Mouse (Mus musculus): ENCODE results near the gene Acox1. TPM values are rescaled to one million over a fixed set of nuclear protein-coding genes. Genes with fewer than 3 reads are reported as not detected.

Gene Acox1
- total RNA-seq, 1 experiment from 2014 or later = 43.2 TPM

- no peak for ATAC-seq (replicated peaks in 1 of 2; ENCODE audit: insufficient read depth in 1 of 2, low FRiP score in 2 of 2, low TSS enrichment in 1 of 2, low read depth in 1 of 2, poor library complexity in 2 of 2, severe bottlenecking in 2 of 2)
Observed at GRCm38 (mm10) chr11:116216549-116216948, 17.7 kb upstream of the Acox1 start.

DNA sequence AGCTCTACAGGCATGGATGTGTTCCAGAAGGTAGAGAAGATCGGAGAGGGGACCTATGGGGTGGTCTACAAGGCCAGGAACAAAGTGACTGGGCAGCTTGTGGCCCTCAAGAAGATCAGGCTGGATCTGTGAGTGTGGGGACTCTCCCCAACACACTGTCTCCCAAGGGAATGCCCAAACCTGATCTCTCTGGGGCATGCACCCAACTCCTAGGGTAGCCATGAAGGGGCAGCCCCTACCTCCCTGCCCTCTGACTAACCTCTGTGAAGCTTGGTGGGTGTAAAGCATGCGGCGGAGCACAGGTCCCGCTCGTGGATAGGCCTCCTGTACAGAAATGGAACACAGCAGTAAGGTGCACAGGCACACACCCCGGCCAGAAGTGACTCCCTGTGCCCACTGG, 17.1 kb upstream of the Acox1 start:
- ATAC-seq (replicated peaks in 1 of 2; ENCODE audit: insufficient read depth in 1 of 2, low FRiP score in 2 of 2, low TSS enrichment in 1 of 2, low read depth in 1 of 2, poor library complexity in 2 of 2, severe bottlenecking in 2 of 2) = no peak

DNA sequence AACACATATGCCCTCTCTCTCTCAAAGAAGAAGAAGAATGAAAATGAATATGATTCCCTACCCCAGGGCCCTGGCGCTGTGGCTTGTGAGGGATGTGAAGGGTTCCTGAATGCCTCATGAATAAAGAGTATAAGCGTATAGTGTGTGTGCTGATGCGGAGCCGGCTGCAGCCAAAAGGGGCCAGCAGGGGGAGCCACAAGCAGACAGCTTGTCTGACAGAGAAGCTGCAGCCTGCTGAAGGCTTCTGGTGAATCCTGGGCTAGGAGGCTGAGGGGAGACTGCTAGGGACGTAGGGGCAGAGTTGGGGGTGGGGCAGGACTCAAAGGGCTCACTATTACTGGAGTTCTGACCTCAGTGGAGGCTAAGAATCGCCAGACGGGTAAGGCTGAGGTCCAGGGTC, 16.3 kb upstream of the Acox1 start:
- no peak for ATAC-seq (replicated peaks in 1 of 2; ENCODE audit: insufficient read depth in 1 of 2, low FRiP score in 2 of 2, low TSS enrichment in 1 of 2, low read depth in 1 of 2, poor library complexity in 2 of 2, severe bottlenecking in 2 of 2)

DNA sequence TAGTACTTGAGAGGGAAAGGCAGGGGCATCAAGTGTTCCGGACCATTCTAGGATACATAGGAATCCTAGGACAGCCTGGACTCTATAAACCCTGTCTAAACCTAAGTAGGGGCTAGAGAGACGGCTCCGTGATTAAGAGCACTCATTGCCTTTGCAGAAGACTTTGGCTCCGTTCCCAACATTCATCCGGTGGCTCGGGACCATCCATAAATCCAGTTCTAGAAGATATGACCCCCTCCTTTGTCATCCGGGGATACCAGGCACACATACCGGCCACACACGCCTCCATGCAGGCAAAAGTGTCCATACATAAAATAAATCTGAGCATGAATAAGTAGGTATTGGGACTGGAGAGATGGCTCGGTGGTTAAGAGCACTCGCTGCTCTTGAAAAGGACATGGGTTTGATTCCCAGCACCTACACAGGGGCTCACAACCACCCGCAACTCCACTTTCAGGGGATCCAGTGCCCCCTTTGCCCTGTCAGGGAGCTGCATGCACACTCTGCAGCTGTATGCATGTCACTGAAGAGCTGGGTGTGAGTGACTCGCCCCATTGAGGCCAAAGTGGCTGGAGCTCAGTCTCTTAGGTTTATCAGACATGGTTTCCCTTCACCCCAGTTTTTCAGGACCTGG, 15.1 kb upstream of the Acox1 start:
- no peak for ATAC-seq (replicated peaks in 1 of 2; ENCODE audit: insufficient read depth in 1 of 2, low FRiP score in 2 of 2, low TSS enrichment in 1 of 2, low read depth in 1 of 2, poor library complexity in 2 of 2, severe bottlenecking in 2 of 2)

DNA sequence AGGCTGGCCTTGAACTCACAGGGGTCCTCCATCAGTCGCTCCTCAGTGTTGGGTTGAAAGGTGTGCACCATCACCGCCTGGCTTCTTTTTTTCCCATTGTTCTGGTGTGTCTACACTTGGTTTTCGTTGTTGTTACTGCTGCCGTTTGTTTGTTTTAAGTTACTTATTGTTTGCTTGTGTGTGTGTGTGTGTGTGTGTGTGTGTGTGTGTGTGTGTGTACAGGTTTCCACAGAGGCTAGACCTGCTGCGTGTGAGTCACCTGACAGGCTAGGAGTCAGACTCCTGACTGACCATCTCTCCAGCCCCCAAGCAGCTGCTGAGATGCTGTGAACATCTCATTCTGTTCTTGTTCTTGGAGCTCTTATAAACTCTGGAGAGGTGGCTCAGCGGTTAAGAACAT, 14.0 kb upstream of the Acox1 start:
- no peak for ATAC-seq (replicated peaks in 1 of 2; ENCODE audit: insufficient read depth in 1 of 2, low FRiP score in 2 of 2, low TSS enrichment in 1 of 2, low read depth in 1 of 2, poor library complexity in 2 of 2, severe bottlenecking in 2 of 2)

DNA sequence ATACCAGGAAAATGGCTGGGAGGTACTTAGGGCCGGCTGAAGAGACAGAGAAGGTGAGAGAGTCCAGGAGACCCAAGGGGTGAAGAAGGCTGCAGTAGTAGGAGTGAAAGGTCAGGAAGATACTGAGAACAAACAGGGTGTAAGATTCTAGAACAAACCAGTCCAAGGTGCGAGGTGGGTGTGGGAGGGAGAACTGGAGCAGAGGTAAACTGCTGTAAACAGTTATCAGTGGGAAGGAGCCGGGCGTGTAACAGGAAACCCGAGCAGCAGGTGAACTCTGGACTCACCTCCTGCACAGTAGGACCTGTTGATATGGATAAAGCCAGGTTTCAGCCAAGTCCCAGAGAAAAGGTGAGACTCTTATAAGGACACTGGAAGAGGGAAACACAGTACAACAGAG, 11.9 kb upstream of the Acox1 start:
- ATAC-seq (replicated peaks in 1 of 2; ENCODE audit: insufficient read depth in 1 of 2, low FRiP score in 2 of 2, low TSS enrichment in 1 of 2, low read depth in 1 of 2, poor library complexity in 2 of 2, severe bottlenecking in 2 of 2) = no peak

GRCm38 (mm10) chr11:116209257-116209656, 10.4 kb upstream of the Acox1 start:
- no peak for ATAC-seq (replicated peaks in 1 of 2; ENCODE audit: insufficient read depth in 1 of 2, low FRiP score in 2 of 2, low TSS enrichment in 1 of 2, low read depth in 1 of 2, poor library complexity in 2 of 2, severe bottlenecking in 2 of 2)

DNA sequence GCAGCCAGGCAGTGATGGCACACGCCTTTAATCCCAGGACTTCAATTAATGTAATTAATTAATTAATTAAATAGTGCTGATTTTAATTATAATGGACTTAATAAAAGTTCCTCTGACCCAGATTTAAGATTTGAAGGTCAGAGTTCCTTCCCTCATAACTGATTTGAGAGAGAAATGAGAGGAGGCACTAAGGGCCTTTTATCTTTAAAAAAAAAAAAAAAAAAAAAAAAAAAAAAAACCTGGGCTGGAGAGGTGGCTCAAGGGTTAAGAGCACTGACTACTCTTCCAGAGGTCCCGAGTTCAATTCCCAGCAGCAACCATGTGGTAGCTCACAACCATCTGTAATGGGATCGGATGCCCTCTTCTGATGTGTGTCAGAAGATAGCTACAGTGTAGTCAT, 9.8 kb upstream of the Acox1 start:
- no peak for ATAC-seq (replicated peaks in 1 of 2; ENCODE audit: insufficient read depth in 1 of 2, low FRiP score in 2 of 2, low TSS enrichment in 1 of 2, low read depth in 1 of 2, poor library complexity in 2 of 2, severe bottlenecking in 2 of 2)

DNA sequence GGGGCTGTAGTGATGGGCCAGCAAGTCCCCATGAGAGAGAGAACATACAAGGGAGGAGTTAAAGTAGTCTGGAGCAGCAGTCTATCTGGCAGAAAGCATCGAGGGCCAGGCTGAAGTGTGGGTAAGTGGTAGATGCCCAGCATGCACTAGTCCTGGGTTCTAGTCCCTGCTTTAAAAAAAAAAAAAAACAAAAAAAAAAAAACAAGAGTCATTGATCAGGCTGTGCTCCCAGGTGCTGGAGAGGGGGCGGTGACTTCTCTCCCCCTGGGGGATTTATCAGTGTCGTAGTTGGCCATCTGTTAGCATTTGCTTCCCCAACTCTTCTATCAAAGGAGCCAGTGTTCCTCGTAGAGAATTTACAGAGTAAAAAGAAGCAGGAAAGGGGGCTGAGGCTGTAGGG, 7.8 kb upstream of the Acox1 start:
- no peak for ATAC-seq (replicated peaks in 1 of 2; ENCODE audit: insufficient read depth in 1 of 2, low FRiP score in 2 of 2, low TSS enrichment in 1 of 2, low read depth in 1 of 2, poor library complexity in 2 of 2, severe bottlenecking in 2 of 2)

GRCm38 (mm10) chr11:116203150-116203549, 4.3 kb upstream of the Acox1 start:
- no peak for ATAC-seq (replicated peaks in 1 of 2; ENCODE audit: insufficient read depth in 1 of 2, low FRiP score in 2 of 2, low TSS enrichment in 1 of 2, low read depth in 1 of 2, poor library complexity in 2 of 2, severe bottlenecking in 2 of 2)

GRCm38 (mm10) chr11:116201151-116201550, 2.3 kb upstream of the Acox1 start:
- ATAC-seq (replicated peaks in 1 of 2; ENCODE audit: insufficient read depth in 1 of 2, low FRiP score in 2 of 2, low TSS enrichment in 1 of 2, low read depth in 1 of 2, poor library complexity in 2 of 2, severe bottlenecking in 2 of 2) = no peak

DNA sequence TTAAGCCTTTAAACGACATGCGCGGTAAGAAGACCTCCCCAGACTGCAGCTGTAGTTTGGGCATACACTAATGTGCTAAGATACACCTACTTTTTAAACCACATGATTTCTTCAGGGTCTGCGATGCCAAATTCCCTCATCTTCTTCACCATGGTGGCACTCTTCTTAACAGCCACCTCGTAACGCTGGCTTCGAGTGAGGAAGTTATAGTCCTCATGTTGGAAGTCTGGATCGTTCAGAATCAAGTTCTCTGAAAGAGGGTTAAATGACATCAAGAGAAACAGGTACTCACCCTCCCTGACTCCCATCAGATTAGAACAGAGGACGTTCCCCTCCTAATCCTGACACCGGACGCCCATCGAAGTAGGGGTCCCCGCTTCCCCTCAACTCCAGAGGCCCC, 713 bp downstream of the Acox1 start:
- no peak for ATAC-seq (replicated peaks in 1 of 2; ENCODE audit: insufficient read depth in 1 of 2, low FRiP score in 2 of 2, low TSS enrichment in 1 of 2, low read depth in 1 of 2, poor library complexity in 2 of 2, severe bottlenecking in 2 of 2)

DNA sequence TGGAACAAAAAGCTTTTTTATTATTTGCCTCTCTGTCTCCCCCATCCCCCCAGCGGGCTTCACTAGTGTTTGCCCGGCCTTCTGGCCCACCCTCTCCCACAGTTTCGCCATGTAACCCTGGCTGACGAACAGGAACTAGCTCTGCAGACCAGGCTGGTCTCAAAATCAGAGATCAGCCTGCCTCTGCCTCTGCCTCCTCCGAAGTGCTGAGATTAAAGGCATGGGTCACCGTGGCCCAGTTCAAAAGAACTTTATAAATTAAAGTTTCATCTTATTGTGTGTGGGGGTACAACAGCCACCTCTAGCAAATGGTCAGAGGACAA, 1.3 kb downstream of the Acox1 start:
- no peak for ATAC-seq (replicated peaks in 1 of 2; ENCODE audit: insufficient read depth in 1 of 2, low FRiP score in 2 of 2, low TSS enrichment in 1 of 2, low read depth in 1 of 2, poor library complexity in 2 of 2, severe bottlenecking in 2 of 2)

GRCm38 (mm10) chr11:116196866-116197583, 1.8 kb downstream of the Acox1 start:
- no peak for ATAC-seq (replicated peaks in 1 of 2; ENCODE audit: insufficient read depth in 1 of 2, low FRiP score in 2 of 2, low TSS enrichment in 1 of 2, low read depth in 1 of 2, poor library complexity in 2 of 2, severe bottlenecking in 2 of 2)

GRCm38 (mm10) chr11:116196336-116196735, 2.5 kb downstream of the Acox1 start:
- no peak for ATAC-seq (replicated peaks in 1 of 2; ENCODE audit: insufficient read depth in 1 of 2, low FRiP score in 2 of 2, low TSS enrichment in 1 of 2, low read depth in 1 of 2, poor library complexity in 2 of 2, severe bottlenecking in 2 of 2)

GRCm38 (mm10) chr11:116195252-116195651, 3.6 kb downstream of the Acox1 start:
- peak; percentile 30 to 37; a peak in 3 of 4 replicates for ATAC-seq (replicated peaks in 1 of 2; ENCODE audit: insufficient read depth in 1 of 2, low FRiP score in 2 of 2, low TSS enrichment in 1 of 2, low read depth in 1 of 2, poor library complexity in 2 of 2, severe bottlenecking in 2 of 2)

GRCm38 (mm10) chr11:116194619-116195018, 4.2 kb downstream of the Acox1 start:
- no peak for ATAC-seq (replicated peaks in 1 of 2; ENCODE audit: insufficient read depth in 1 of 2, low FRiP score in 2 of 2, low TSS enrichment in 1 of 2, low read depth in 1 of 2, poor library complexity in 2 of 2, severe bottlenecking in 2 of 2)

GRCm38 (mm10) chr11:116187226-116187930, 11.5 kb downstream of the Acox1 start:
- ATAC-seq (replicated peaks in 1 of 2; ENCODE audit: insufficient read depth in 1 of 2, low FRiP score in 2 of 2, low TSS enrichment in 1 of 2, low read depth in 1 of 2, poor library complexity in 2 of 2, severe bottlenecking in 2 of 2) = no peak

GRCm38 (mm10) chr11:116186360-116186759, 12.5 kb downstream of the Acox1 start:
- ATAC-seq (replicated peaks in 1 of 2; ENCODE audit: insufficient read depth in 1 of 2, low FRiP score in 2 of 2, low TSS enrichment in 1 of 2, low read depth in 1 of 2, poor library complexity in 2 of 2, severe bottlenecking in 2 of 2) = no peak

Measured in hematopoietic stem cell, adult 5-6 weeks (primary cell).